Mouse (Mus musculus): ENCODE measurements around the gene Ormdl3. TPM values are rescaled to one million over a fixed set of nuclear protein-coding genes. Genes with fewer than 3 reads are reported as not detected.
"Not testable (repeated sequence)": the region's sequence is repeated elsewhere in the genome, so short reads cannot be mapped to it uniquely, and the experiment has no call there.

Ormdl3 gene
- total and polyA plus RNA-seq, 3 experiments = 52.7 to 93.7 TPM; not detected in 1

GRCm38 (mm10) chr11:98624381-98624780 lies 37.2 kb upstream of the Ormdl3 start:
- TF ChIP-seq ELF1 (IDR thresholded peaks at IDR 0.05; ENCODE audit: low read depth, low read length) (peak; percentile 59; the same call in 1 of the 2 replicates), RCOR1 (IDR thresholded peaks at IDR 0.05; ENCODE audit: low read depth, low read length) (peak; percentile 28; the same call in 1 of the 2 replicates), TAL1 (IDR thresholded peaks at IDR 0.05; ENCODE audit: low read length) (peak; percentile 23; the same call in 1 of the 2 replicates), ETS1 (IDR thresholded peaks at IDR 0.05; ENCODE audit: low read depth, low read length) (peak; percentile 43; the same call in 1 of the 2 replicates), GATA1 (IDR thresholded peaks at IDR 0.05; ENCODE audit: low read depth, low read length) (peak; percentile 72), TCF12 (IDR thresholded peaks at IDR 0.05; ENCODE audit: low read depth, low read length) (peak; percentile 52; the same call in 1 of the 2 replicates), EP300 (IDR thresholded peaks at IDR 0.05; ENCODE audit: low read depth in 1 of 2, low read length in 2 of 2) (peak; percentile 62)
- not testable (repeated sequence) for H3K27me3 ChIP-seq (ENCODE audit: control insufficient read depth in 1 of 2, insufficient read depth in 2 of 2, low read length in 2 of 2); H3K9me3 ChIP-seq (replicated peaks; ENCODE audit: insufficient read depth, low read length); H3K4me3 ChIP-seq (ENCODE audit: control insufficient read depth in 1 of 2, insufficient read depth in 1 of 2, low read depth in 2 of 2, low read length in 2 of 2); H3K9ac ChIP-seq (ENCODE audit: control insufficient read depth, low read depth, low read length, poor library complexity, severe bottlenecking); H3K4me1 ChIP-seq (ENCODE audit: control insufficient read depth in 1 of 2, insufficient read depth in 2 of 2, low read length in 2 of 2); H3K79me2 ChIP-seq (ENCODE audit: control insufficient read depth, insufficient read depth, low read length, poor library complexity); H3K36me3 ChIP-seq (ENCODE audit: control insufficient read depth in 1 of 2, insufficient read depth in 2 of 2, low read length in 2 of 2); H3K27ac ChIP-seq (ENCODE audit: control insufficient read depth, low read depth, low read length)
- DNase-seq (ENCODE audit: low read depth, low spot score) = peak; percentile 61

- not testable (repeated sequence) for H3K9me3 ChIP-seq (replicated peaks; ENCODE audit: insufficient read depth, low read length)
Observed at GRCm38 (mm10) chr11:98623981-98624380, 36.8 kb upstream of the Ormdl3 start.

GRCm38 (mm10) chr11:98620791-98621190 lies 33.6 kb upstream of the Ormdl3 start:
- TF ChIP-seq GABPA (IDR thresholded peaks at IDR 0.05; ENCODE audit: low read depth, low read length) (no peak), TCF12 (IDR thresholded peaks at IDR 0.05; ENCODE audit: low read depth, low read length) (no peak), NRF1 (IDR thresholded peaks at IDR 0.05; ENCODE audit: insufficient read depth, low read depth, low read length, poor library complexity, severe bottlenecking) (no peak), RAD21 (IDR thresholded peaks at IDR 0.05; ENCODE audit: low read depth, low read length) (no peak)
- H3K27ac ChIP-seq (ENCODE audit: control insufficient read depth, low read depth, low read length) = no peak overlapping the region
- no peak overlapping the region for H3K4me3 ChIP-seq (ENCODE audit: control insufficient read depth in 1 of 2, insufficient read depth in 1 of 2, low read depth in 2 of 2, low read length in 2 of 2)
- H3K79me2 ChIP-seq (ENCODE audit: control insufficient read depth, insufficient read depth, low read length, poor library complexity) = no peaks in the 10 kb centered on the region
- no peaks in the 10 kb centered on the region for H3K9me3 ChIP-seq (replicated peaks; ENCODE audit: insufficient read depth, low read length)
- H3K36me3 ChIP-seq (ENCODE audit: control insufficient read depth in 1 of 2, insufficient read depth in 2 of 2, low read length in 2 of 2) = no peaks in the 10 kb centered on the region; a peak in 1 of 4 replicates
- no peak overlapping the region for H3K9ac ChIP-seq (ENCODE audit: control insufficient read depth, low read depth, low read length, poor library complexity, severe bottlenecking)
- H3K4me1 ChIP-seq (ENCODE audit: control insufficient read depth in 1 of 2, insufficient read depth in 2 of 2, low read length in 2 of 2) = no peaks in the 10 kb centered on the region
- H3K27me3 ChIP-seq (ENCODE audit: control insufficient read depth in 1 of 2, insufficient read depth in 2 of 2, low read length in 2 of 2) = no peaks in the 10 kb centered on the region
- DNase-seq (ENCODE audit: low read depth, low spot score) = no peak

More at GRCm38 (mm10) chr11:98623981-98624380, 36.8 kb upstream of the Ormdl3 start:
- not testable (repeated sequence) for H3K79me2 ChIP-seq (ENCODE audit: control insufficient read depth, insufficient read depth, low read length, poor library complexity); H3K27ac ChIP-seq (ENCODE audit: control insufficient read depth, low read depth, low read length); H3K27me3 ChIP-seq (ENCODE audit: control insufficient read depth in 1 of 2, insufficient read depth in 2 of 2, low read length in 2 of 2); H3K4me1 ChIP-seq (ENCODE audit: control insufficient read depth in 1 of 2, insufficient read depth in 2 of 2, low read length in 2 of 2); H3K36me3 ChIP-seq (ENCODE audit: control insufficient read depth in 1 of 2, insufficient read depth in 2 of 2, low read length in 2 of 2); DNase-seq (ENCODE audit: low read depth, low spot score); H3K4me3 ChIP-seq (ENCODE audit: control insufficient read depth in 1 of 2, insufficient read depth in 1 of 2, low read depth in 2 of 2, low read length in 2 of 2); H3K9ac ChIP-seq (ENCODE audit: control insufficient read depth, low read depth, low read length, poor library complexity, severe bottlenecking)

Data from MEL (cell line).